Mouse (Mus musculus): ENCODE data around the gene Rpusd2. TPM values are rescaled to one million over a fixed set of nuclear protein-coding genes. Genes with fewer than 3 reads are reported as not detected.

Rpusd2 gene
- 2.9 and 3.8 TPM in 2 replicates for polyA plus RNA-seq (2015; fragmentation: Nextera tagmentation; extraction: Ambion mirVana)

DNA sequence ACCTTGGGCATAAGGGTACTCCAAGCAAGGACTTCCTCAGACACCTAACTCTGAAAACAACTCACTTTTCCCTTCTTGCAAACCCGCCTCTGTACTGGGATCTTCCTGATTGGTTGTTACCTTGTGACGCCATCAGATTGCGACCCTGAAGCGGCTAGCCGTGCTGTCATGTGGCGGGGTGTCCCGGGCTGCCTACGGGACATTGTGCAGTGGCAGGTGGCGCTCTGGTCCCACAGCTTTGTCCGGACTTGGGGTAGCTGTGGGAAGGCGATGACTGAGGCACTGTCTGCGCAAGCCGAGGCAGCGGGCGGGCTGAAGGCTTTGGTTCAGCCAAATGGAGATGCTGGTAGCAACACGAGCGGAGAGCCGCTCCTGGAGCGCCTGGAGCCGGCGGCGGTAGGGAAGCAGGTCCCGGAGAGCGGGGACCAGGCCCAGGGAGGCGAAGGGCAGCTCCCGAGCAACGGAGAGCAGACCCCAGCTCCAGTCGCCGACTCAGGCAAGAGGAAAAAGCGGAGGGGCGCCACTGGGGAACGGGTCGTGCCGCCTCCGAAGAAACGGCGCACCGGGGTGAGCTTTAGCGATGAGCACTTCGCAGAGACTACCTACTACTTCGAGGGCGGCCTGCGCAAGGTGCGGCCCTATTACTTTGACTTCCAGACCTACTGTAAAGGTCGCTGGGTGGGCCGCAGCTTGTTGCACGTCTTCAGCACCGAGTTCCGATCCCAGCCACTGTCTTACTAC lies at the start of gene Rpusd2:
Gene Rpusd2 (plus strand): TSS at position 135 of the 741 bp plus-strand sequence.
- Histone ChIP-seq H3K4me1 (replicated peaks) (peaks cover 10% of the 10 kb centered on the region), H3K27ac (peak within 1 kb of the TSS; percentile 89), H3K9me3 (replicated peaks) (no peaks in the 10 kb centered on the region), H3K36me3 (peaks cover 21% of the 10 kb centered on the region), H3K27me3 (peaks cover 5% of the 10 kb centered on the region; the same call in 1 of the 2 replicates), H3K4me2 (peak within 1 kb of the TSS; percentile 78), H3K4me3 (peak within 1 kb of the TSS; percentile 75), H3K9ac (peak within 1 kb of the TSS; percentile 78)
- under 1% methylated on average over 47 of the region's 49 CpGs for WGBS
- ATAC-seq (replicated peaks; ENCODE audit: insufficient number of reproducible peaks, insufficient read depth, low FRiP score, low read depth): peak; percentile 96

DNA sequence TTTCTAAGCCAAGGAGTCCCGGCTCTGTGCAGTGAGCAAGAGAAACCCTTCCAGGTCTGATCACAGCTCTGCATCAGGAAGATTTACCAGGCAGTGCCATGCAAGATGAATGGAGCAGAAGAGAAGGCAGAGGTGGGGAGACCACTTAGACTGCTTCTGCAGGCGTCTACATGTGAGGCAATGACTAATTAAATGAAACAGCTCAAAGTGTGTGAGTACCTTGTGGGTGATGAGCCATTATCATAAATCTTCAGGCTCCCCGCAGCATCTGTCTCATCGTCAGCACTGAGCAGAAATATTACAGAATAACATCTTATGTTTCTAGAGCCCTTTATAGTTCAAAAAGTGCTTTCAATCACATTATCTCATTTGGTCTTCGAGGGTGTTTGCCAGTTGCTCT lies 39.1 kb upstream of the Rpusd2 start:
- ATAC-seq (replicated peaks; ENCODE audit: insufficient number of reproducible peaks, insufficient read depth, low FRiP score, low read depth): no peak
- Histone ChIP-seq H3K27ac (no peak overlapping the region), H3K9me3 (replicated peaks) (no peaks in the 10 kb centered on the region), H3K4me3 (no peak overlapping the region), H3K9ac (no peak overlapping the region), H3K4me2 (no peak overlapping the region), H3K4me1 (replicated peaks) (no peaks in the 10 kb centered on the region), H3K36me3 (no peaks in the 10 kb centered on the region), H3K27me3 (0 out of 2 replicates have a peak, but pooled peaks cover 5% of the 10 kb centered on the region)
- WGBS: 60% methylated on average over 5 of the region's 5 CpGs

DNA sequence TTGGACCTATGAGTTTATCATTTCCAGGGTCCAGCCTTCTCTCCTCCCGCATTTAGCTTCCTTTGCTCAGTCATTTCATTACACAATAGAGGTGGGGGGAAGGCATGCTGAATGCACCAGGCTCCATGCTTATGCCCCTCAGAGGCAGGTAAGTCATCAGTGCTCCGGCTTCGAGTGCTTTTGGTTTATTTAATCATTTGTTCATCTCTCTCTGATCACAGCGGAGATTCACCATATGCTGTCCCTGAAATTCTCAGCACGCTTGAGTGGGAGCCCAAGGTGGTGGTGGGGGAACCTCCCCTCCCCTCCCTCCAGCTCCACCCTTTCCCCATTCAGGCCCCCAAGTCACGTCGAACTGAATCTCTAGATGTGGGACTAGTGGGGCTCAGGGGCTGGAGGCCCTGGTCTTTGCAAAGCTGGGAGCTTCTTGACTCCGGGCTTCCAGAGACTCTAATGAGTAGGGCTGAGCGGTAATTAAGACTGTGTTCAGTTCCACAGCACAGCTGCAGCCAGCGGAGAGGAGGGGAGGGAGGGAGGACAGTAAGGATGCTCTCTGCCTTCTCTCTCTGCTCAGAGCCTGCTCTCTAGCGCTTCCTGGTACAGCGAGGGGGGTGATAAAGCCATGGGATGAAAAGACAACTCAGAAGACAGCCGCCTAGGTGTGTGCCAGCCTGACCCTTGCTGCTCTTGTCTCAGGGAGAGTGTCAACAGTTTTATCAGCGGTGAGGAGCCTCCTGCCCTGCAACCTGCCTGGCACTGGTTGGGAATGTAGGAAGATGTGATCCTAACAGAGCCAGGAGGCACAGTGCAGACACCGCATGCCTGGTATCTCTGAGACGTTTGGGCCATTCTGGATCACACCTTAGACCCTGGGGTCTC lies 38.4 kb upstream of the Rpusd2 start:
- Histone ChIP-seq H3K9ac (no peak overlapping the region), H3K27ac (no peak overlapping the region), H3K4me3 (no peak overlapping the region), H3K4me1 (replicated peaks) (no peaks in the 10 kb centered on the region), H3K9me3 (replicated peaks) (no peaks in the 10 kb centered on the region), H3K4me2 (no peak overlapping the region), H3K27me3 (0 out of 2 replicates have a peak, but pooled peaks cover 5% of the 10 kb centered on the region), H3K36me3 (no peaks in the 10 kb centered on the region)
- ATAC-seq (replicated peaks; ENCODE audit: insufficient number of reproducible peaks, insufficient read depth, low FRiP score, low read depth): no peak
- WGBS: 50% methylated on average over 16 of the region's 16 CpGs

DNA sequence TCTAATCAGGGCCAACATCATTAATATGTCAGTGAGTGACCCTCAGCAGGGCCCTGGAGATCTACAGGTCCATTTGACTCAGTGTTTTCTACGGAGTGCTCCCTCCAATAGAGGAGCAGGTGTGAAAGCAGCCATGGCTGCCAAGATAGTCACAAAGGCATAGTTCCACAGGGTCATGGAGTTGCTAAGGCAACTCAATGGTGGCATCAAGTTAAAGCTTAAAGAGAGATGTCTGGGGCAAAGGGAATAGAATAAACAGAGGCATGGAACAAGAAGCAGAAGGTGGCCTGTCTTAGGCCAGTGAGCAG lies 37.8 kb upstream of the Rpusd2 start:
- Histone ChIP-seq H3K9me3 (replicated peaks) (no peaks in the 10 kb centered on the region), H3K4me3 (no peak overlapping the region), H3K9ac (no peak overlapping the region), H3K27me3 (0 out of 2 replicates have a peak, but pooled peaks cover 5% of the 10 kb centered on the region), H3K36me3 (no peaks in the 10 kb centered on the region), H3K4me1 (replicated peaks) (no peaks in the 10 kb centered on the region), H3K4me2 (no peak overlapping the region), H3K27ac (no peak overlapping the region)
- ATAC-seq (replicated peaks; ENCODE audit: insufficient number of reproducible peaks, insufficient read depth, low FRiP score, low read depth): no peak
- 69% methylated on average over 1 of the region's 1 CpGs for WGBS

DNA sequence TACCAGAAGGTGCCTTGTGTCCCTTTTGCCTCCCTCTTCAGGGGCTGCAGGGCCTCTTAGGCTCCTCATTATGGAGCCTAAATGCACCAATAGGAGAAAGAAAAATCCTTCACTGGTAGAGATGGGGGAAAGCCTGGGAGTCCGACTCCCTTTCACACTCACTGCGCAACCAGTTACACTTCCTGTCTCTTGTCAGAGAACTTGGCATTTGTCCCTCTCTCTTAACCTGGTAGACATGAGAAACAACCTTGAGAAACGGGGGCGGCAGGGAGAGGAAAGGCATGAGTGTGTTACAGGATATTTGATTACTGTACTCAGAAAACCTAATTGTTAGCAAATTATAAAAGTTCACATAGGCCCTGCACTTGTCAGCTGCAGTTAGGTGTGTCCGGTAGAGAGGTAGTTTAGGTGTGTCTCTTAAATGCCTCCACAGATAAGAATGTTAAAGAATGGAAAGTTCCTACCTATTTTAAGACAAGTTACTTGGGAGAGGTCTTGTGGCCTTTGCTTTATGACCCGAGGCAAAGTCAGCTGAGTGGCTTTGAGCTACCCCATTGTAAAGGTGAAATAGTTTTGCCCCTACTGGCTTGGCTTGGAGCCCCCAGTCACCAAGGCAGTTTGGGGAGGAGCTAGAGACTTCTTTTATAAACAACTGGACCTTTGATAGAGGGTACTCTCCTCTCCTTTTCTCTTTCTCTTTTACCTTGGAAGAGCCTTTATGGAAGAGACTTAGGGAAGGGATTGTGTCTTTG lies 36.3 kb upstream of the Rpusd2 start:
- 62% methylated on average over 6 of the region's 6 CpGs for WGBS
- no peak for ATAC-seq (replicated peaks; ENCODE audit: insufficient number of reproducible peaks, insufficient read depth, low FRiP score, low read depth)
- Histone ChIP-seq H3K27ac (no peak overlapping the region), H3K4me2 (no peak overlapping the region), H3K9me3 (replicated peaks) (no peaks in the 10 kb centered on the region), H3K4me1 (replicated peaks) (no peaks in the 10 kb centered on the region), H3K36me3 (no peaks in the 10 kb centered on the region), H3K4me3 (no peak overlapping the region), H3K27me3 (0 out of 2 replicates have a peak, but pooled peaks cover 5% of the 10 kb centered on the region), H3K9ac (no peak overlapping the region)

DNA sequence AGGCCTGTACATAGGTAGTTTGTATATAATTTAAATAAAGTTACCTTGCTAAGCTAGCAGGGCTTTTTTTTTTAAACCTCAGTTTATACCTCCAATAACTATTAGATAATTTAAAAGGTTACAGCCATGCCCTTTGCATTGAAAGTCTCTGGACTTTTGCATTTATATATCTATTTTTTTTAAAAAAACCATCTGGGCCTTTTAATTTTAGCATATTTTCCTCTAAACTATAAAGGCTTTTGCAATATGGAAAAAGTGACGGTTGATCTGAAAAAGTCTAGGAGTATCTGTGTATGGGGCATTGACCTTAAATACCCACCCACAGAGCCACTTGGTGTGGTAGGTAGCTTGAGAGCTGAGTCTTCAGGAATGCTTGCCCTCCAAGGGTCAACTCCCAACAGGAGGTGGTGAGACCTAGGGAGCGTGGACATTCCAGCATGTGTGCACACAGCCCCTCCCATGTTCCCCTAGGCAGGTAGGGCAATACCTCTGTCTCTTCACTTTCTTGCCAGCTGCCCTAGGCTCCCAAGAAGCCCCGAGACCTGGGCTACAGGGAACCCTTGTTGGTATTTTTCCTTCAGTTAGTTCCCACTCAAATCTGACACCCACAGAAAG lies 35.5 kb upstream of the Rpusd2 start:
- no peak overlapping the region for H3K27ac ChIP-seq
- H3K27me3 ChIP-seq: 0 out of 2 replicates have a peak, but pooled peaks cover 5% of the 10 kb centered on the region
- H3K4me2 ChIP-seq: no peak overlapping the region
- no peaks in the 10 kb centered on the region for H3K36me3 ChIP-seq
- no peak overlapping the region for H3K9ac ChIP-seq
- no peaks in the 10 kb centered on the region for H3K9me3 ChIP-seq (replicated peaks)
- WGBS: 73% methylated on average over 3 of the region's 3 CpGs
- no peak overlapping the region for H3K4me3 ChIP-seq
- H3K4me1 ChIP-seq (replicated peaks): no peaks in the 10 kb centered on the region
- ATAC-seq (replicated peaks; ENCODE audit: insufficient number of reproducible peaks, insufficient read depth, low FRiP score, low read depth): no peak

DNA sequence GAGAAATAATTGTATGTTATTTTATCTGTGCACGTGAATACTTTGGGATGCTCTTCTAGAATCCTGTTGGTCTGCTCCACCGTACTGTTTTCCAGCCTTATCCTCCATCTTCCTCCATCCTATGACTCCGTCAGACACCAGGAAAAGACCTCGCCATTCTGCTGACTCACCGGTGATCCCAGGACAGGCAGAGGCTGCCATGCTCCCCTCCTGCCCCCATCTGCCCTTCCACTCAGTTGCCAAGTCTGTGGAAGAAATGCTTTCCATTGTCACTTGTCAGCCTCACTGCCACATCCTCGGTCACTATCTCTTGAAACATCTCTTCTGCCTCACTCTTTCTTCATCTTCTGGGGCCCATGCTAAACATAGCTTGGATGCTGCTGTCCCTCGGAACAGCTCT lies 27.7 kb upstream of the Rpusd2 start:
- no peak overlapping the region for H3K4me2 ChIP-seq
- H3K4me1 ChIP-seq (replicated peaks): no peaks in the 10 kb centered on the region
- ATAC-seq (replicated peaks; ENCODE audit: insufficient number of reproducible peaks, insufficient read depth, low FRiP score, low read depth): no peak
- no peak overlapping the region for H3K27ac ChIP-seq
- H3K9me3 ChIP-seq (replicated peaks): no peaks in the 10 kb centered on the region
- WGBS: 70% methylated on average over 7 of the region's 7 CpGs
- H3K36me3 ChIP-seq: no peaks in the 10 kb centered on the region
- H3K4me3 ChIP-seq: no peak overlapping the region
- no peaks in the 10 kb centered on the region for H3K27me3 ChIP-seq
- no peak overlapping the region for H3K9ac ChIP-seq

DNA sequence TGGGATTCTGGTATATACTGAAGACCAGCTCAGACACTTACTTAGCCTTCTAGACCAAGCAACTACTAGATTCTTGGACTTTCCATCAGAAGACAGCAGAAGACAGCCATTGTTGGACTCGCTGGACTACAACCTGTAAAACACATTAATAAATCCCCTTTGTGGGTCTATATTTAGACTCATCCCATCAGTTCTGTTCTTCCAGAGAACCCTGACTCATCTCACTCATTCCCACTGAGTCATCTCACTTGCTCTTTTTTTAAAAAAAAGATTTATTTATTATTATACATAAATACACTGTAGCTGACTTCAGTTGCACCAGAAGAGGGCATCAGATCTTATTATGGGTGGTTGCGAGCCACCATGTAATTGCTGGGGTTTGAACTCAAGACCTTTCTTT lies 25.2 kb upstream of the Rpusd2 start:
- H3K27ac ChIP-seq: no peak overlapping the region
- H3K4me1 ChIP-seq (replicated peaks): no peaks in the 10 kb centered on the region
- H3K4me2 ChIP-seq: no peak overlapping the region
- H3K4me3 ChIP-seq: no peak overlapping the region
- no peaks in the 10 kb centered on the region for H3K9me3 ChIP-seq (replicated peaks)
- H3K36me3 ChIP-seq: no peaks in the 10 kb centered on the region
- H3K9ac ChIP-seq: no peak overlapping the region
- no peak for ATAC-seq (replicated peaks; ENCODE audit: insufficient number of reproducible peaks, insufficient read depth, low FRiP score, low read depth)
- WGBS: 90% methylated on average over 2 of the region's 2 CpGs
- no peaks in the 10 kb centered on the region for H3K27me3 ChIP-seq

DNA sequence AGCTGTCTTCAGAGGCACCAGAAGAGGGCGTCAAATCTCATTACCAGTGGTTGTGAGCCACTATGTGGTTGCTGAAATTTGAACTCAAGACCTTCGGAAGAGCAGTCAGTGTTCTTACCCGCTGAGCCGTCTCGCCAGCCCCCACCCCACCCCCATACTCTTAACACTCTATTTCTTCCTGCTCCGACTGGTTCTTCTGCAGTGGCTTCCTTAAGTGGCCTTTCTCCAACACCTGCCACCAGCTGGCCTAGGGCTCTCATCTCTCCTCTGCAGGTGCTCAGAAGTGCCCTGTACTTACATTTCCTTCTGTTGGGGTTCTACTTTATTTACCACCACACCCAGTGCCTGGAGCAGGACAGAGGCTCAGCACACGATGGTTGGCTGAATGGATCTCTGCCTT lies 19.6 kb upstream of the Rpusd2 start:
- ATAC-seq (replicated peaks; ENCODE audit: insufficient number of reproducible peaks, insufficient read depth, low FRiP score, low read depth): no peak
- H3K36me3 ChIP-seq: peaks cover 17% of the 10 kb centered on the region
- H3K27ac ChIP-seq: peak overlapping the region; percentile 64
- H3K4me2 ChIP-seq: no peak overlapping the region
- H3K27me3 ChIP-seq: no peaks in the 10 kb centered on the region
- H3K4me3 ChIP-seq: no peak overlapping the region
- H3K4me1 ChIP-seq (replicated peaks): peaks cover 19% of the 10 kb centered on the region
- no peak overlapping the region for H3K9ac ChIP-seq
- no peaks in the 10 kb centered on the region for H3K9me3 ChIP-seq (replicated peaks)
- WGBS: 71% methylated on average over 7 of the region's 7 CpGs

DNA sequence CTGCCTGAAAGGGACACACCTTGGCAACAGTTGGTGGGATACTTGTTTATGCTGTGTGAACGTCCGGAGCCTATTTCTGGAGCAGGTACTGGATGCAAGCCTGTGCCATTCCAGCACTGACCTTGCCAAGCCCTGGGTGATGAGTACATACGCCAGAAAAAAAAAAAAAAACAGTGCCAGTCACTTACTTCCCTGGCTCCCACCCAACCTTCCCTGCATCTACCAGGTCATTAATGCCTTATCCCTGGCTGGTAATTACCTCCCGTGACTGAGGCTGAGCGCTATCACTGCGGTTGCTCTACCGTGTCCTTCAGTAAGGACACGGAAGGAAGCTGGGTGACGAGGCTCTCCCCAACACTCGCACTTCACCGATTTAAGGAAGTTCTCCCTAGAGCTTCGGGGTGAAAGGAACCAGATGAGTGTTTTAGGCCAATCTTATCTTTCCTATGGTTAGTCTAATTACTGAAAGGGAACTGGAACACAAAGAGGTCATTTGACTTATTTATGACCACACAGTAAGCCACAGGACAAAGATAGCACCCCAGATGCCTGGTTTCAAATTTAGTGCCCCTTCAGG lies 18.9 kb upstream of the Rpusd2 start:
- H3K4me3 ChIP-seq: peak overlapping the region; percentile 5; the same call in 1 of the 2 replicates

More for the DNA sequence above, 18.9 kb upstream of the Rpusd2 start:
- Histone ChIP-seq H3K36me3 (peaks cover 18% of the 10 kb centered on the region), H3K9ac (no peak overlapping the region), H3K9me3 (replicated peaks) (no peaks in the 10 kb centered on the region), H3K27ac (peak overlapping the region; percentile 64), H3K4me2 (peak overlapping the region; percentile 45), H3K27me3 (no peaks in the 10 kb centered on the region), H3K4me1 (replicated peaks) (peaks cover 19% of the 10 kb centered on the region)
- ATAC-seq (replicated peaks; ENCODE audit: insufficient number of reproducible peaks, insufficient read depth, low FRiP score, low read depth): peak; percentile 58; the same call in 1 of the 2 replicates
- WGBS: 34% methylated on average over 12 of the region's 12 CpGs
